Mouse (Mus musculus) hindbrain, embryonic 12.5 days (tissue): ENCODE data around the gene Eno3. TPM values are rescaled to one million over a fixed set of nuclear protein-coding genes. Genes with fewer than 3 reads are reported as not detected.

Experiments
- ATAC-seq: fragments of 200-750 bp; cut with Nextera tagmentation; 2 replicates; pipeline ENCODE4 v1.8.0; 2017; ENCODE audit warnings: moderate TSS enrichment; ENCODE audit not compliant: low FRiP score
- H3K27ac ChIP-seq: fragments of 300-500 bp; sonication (generic); 2 replicates; pipeline ENCODE4 v1.5.1; 2016; ENCODE audit warnings: mild to moderate bottlenecking
- H3K27me3 ChIP-seq: fragments of 300-500 bp; sonication (generic); 2 replicates; pipeline ENCODE4 v1.6.1; 2016; ENCODE audit warnings: mild to moderate bottlenecking
- H3K36me3 ChIP-seq: fragments of 300-500 bp; sonication (generic); 2 replicates; pipeline ENCODE4 v1.6.1; 2016; ENCODE audit warnings: mild to moderate bottlenecking
- H3K4me1 ChIP-seq: fragments of 300-500 bp; sonication (generic); 2 replicates; pipeline ENCODE4 v1.6.1; 2016
- H3K4me2 ChIP-seq: fragments of 300-500 bp; sonication (generic); replicated peaks from 2 replicates; pipeline ENCODE4 v1.6.1; 2016; ENCODE audit warnings: mild to moderate bottlenecking
- H3K4me3 ChIP-seq: fragments of 300-500 bp; sonication (generic); 2 replicates; pipeline ENCODE4 v1.5.1; 2016; ENCODE audit warnings: mild to moderate bottlenecking
- H3K9ac ChIP-seq: fragments of 300-500 bp; sonication (generic); 2 replicates; pipeline ENCODE4 v1.6.1; 2016; ENCODE audit warnings: mild to moderate bottlenecking, moderate library complexity
- H3K9me3 ChIP-seq: fragments of 300-500 bp; sonication (generic); replicated peaks from 2 replicates; pipeline ENCODE4 v1.6.1; 2016; ENCODE audit warnings: mild to moderate bottlenecking
- WGBS: fragments of 180-500 bp; shearing (Covaris S2); methylation state at CpG from one replicate; pipeline ENCODE4 v1.1.7; 2016; 5-methylcytosine and 5-hydroxymethylcytosine counted together
- polyA plus RNA-seq: library from polyadenylated mRNA; unstranded; fragments of >200 nt; fragmentation: Nextera tagmentation; extraction: Ambion mirVana; gene quantifications from 2 replicates; pipeline ENCODE4 v1.2.1, GENCODE M21; 2016

Eno3 gene
- polyA plus RNA-seq, 1 experiment from 2014 or later: 14.9 TPM

DNA sequence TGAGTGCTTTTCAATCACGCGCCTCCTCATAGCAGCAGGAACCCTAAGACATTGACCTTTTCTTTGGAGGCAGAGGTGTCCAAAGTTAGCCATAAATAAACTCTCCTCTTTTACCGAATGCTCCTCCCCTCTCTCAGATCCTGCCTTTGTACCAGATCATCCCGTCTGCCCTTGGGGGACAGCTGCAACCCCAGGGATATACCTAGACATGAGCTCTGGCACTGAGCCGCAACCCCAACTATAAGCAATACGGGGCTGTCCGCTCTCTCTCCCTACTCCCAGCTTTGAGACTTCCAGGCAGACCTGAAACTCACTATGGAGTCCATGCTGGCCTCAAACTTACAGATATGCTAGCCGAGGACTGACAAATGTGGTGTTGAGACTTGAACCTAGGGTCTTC, 9.7 kb downstream of the Eno3 start:
- Histone ChIP-seq H3K4me1 (peaks cover 27% of the 10 kb centered on the region), H3K36me3 (peaks cover 48% of the 10 kb centered on the region), H3K27me3 (no peaks in the 10 kb centered on the region), H3K9ac (no peak overlapping the region), H3K27ac (no peak overlapping the region), H3K4me3 (no peak overlapping the region), H3K4me2 (no peak overlapping the region), H3K9me3 (no peaks in the 10 kb centered on the region)
- WGBS: 93% methylated on average over 8 of the region's 8 CpGs
- ATAC-seq: no peak

DNA sequence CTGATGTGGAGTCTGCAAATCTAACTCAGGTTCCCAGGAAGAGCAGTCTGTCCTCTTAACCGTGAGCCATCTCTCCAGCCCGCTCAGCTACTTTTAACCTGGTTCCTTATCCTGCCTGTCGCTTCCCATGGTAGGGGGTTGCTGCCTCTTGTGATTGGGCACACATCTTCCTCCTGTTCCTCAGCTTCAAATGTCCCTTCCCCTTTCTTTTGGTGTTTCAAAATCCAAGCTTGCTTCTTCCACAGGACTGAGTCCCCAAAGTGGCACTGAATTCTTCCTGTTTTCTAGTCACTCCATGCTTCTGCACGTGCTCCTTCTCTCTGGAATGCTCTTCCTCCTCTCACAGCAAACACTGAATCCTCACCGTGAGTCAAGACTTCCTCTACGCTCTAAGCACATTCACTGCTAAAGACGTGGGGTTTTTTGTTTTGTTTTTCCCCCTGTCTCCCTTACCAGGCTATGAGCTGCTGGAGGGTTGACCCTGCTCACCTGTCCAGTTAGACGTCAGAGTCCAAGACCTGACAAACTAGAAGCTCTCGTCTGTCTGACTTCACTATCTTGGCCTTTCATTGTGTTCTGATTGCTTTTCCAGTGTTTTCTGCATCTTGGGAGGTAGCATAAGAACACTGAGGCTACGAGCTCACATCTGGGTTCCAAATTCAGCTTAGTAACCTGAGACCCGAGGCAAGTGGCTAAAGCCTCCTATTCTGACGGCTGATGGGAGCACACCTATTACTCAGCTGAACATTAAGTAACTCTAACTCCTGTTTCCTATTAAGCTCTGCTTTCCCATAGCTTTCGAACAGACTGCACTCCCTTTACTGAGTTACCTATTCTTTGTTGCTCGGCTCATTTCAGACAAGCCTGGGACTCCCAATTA, 10.5 kb downstream of the Eno3 start:
- H3K4me2 ChIP-seq: peak overlapping the region; percentile 76
- H3K36me3 ChIP-seq: peaks cover 42% of the 10 kb centered on the region
- H3K9ac ChIP-seq: peak overlapping the region; percentile 63
- peak overlapping the region; percentile 57 for H3K4me3 ChIP-seq
- WGBS: 70% methylated on average over 14 of the region's 14 CpGs
- peaks cover 27% of the 10 kb centered on the region for H3K4me1 ChIP-seq
- no peaks in the 10 kb centered on the region for H3K9me3 ChIP-seq
- no peaks in the 10 kb centered on the region for H3K27me3 ChIP-seq
- H3K27ac ChIP-seq: peak overlapping the region; percentile 97
- no peak for ATAC-seq

DNA sequence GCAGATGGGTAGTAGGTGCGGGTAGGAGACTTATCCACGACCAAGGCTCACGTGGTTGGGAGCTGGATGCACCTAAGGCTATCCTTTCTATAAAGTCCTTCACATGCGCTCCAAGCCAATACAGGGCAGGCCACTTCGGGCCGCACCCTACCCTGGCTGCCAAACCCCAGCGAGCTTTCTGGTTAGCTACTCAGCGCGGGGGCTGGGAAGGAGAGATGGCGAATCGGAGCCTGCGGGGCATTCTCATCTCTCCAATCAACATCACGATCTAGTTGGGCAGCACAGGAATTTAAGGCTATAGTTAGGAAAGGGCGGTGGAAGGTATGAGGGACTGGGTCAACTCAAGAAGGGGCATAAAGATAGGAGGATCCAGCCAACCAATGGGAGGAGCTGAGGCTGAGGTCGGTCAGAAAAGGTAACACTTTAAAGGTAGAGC, 11.4 kb downstream of the Eno3 start:
- H3K27ac ChIP-seq: peak overlapping the region; percentile 97
- ATAC-seq: peak; percentile 53
- peak overlapping the region; percentile 63 for H3K9ac ChIP-seq
- H3K27me3 ChIP-seq: no peaks in the 10 kb centered on the region
- H3K4me1 ChIP-seq: peaks cover 27% of the 10 kb centered on the region
- WGBS: 4% methylated on average over 15 of the region's 15 CpGs
- H3K9me3 ChIP-seq: no peaks in the 10 kb centered on the region
- peaks cover 33% of the 10 kb centered on the region for H3K36me3 ChIP-seq
- H3K4me3 ChIP-seq: peak overlapping the region; percentile 57
- peak overlapping the region; percentile 76 for H3K4me2 ChIP-seq

DNA sequence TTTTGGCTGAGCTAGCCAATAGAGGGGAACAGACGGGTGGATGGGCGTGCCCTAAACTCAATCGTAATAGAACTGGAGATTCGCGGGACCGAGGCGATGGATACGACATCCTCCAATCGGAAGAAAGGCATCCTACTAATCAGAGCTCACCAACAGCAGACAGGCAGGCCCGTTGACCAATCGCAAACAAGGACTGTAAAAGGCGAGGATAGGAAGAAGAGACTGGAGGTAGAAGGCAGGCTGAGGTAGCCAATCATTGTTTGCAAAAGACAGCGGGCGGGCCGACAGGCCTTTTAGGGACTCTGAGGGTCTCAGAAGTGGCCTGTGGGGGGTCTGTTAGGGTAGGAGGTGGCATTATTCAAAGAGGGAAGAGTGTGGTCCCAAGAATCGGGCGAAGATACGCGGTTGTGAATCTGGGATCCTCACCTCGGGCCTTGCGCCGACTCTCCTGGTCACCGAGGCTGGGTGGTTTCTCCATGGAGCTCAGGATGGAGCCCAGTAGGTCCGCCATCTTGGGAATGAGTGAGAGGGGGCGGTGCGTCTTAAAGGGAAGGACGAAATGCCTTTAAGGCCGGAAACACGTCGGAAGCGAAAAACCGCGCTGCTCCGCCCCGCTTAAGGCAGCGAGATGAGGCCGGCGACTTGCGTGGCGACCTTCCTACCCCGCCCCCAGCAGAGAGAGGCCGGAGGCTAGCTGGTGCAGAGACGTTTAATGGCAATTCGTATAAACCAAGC, 11.9 kb downstream of the Eno3 start, which contains the start of gene Spag7:
TSS of gene Spag7 (minus strand) at position 646 of the 735 bp plus-strand sequence.
- Histone ChIP-seq H3K4me1 (peaks cover 27% of the 10 kb centered on the region), H3K36me3 (peaks cover 31% of the 10 kb centered on the region), H3K4me2 (peak within 1 kb of the TSS; percentile 85), H3K4me3 (peak within 1 kb of the TSS; percentile 57), H3K27me3 (no peaks in the 10 kb centered on the region), H3K9me3 (no peaks in the 10 kb centered on the region), H3K9ac (peak within 1 kb of the TSS; percentile 80), H3K27ac (peak within 1 kb of the TSS; percentile 97)
- WGBS: under 1% methylated on average over 43 of the region's 44 CpGs
- peak; percentile 98 for ATAC-seq

DNA sequence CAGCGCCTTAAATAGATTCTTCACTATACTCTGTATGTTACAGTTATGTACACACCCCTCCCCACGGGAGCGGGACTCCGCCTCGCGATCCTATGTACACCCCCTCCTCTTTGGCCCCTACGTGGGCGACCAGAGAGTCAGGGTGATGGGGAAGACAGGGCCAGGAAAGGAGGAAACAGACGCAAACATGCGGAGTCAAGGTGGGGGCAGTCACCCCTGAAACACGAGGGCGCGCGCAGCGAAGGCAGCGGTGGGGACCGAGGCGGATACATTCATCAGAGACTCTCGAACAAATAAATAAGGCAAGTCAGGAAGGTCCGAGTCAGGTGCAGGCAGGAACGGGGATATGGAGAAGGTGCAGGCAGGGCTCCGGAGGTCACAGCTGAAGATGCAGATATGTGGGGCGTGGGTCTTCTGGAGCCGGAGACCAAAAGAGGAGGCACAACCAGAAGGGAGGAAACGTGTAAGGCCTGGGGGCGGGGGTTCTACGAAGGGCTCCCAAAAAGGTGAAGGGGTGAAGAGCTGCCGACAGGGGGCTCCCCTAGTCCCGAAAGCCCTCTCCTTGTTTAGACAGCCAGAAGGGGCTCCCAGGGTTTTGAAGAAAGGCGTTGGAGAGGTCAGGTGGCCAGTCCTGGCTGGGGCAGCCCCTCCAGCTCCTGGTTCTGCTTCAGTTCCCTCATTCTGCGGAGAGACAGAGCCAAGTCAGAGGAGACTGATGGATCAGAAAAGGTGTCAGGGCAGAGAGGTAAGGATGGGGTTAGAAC, 12.8 kb downstream of the Eno3 start:
- H3K36me3 ChIP-seq: peaks cover 29% of the 10 kb centered on the region
- no peaks in the 10 kb centered on the region for H3K27me3 ChIP-seq
- H3K9ac ChIP-seq: peak overlapping the region; percentile 80
- WGBS: under 1% methylated on average over 30 of the region's 31 CpGs
- no peaks in the 10 kb centered on the region for H3K9me3 ChIP-seq
- peak overlapping the region; percentile 85 for H3K4me2 ChIP-seq
- H3K4me1 ChIP-seq: peaks cover 27% of the 10 kb centered on the region
- peak; percentile 42 for ATAC-seq
- peak overlapping the region; percentile 97 for H3K27ac ChIP-seq
- H3K4me3 ChIP-seq: peak overlapping the region; percentile 57

DNA sequence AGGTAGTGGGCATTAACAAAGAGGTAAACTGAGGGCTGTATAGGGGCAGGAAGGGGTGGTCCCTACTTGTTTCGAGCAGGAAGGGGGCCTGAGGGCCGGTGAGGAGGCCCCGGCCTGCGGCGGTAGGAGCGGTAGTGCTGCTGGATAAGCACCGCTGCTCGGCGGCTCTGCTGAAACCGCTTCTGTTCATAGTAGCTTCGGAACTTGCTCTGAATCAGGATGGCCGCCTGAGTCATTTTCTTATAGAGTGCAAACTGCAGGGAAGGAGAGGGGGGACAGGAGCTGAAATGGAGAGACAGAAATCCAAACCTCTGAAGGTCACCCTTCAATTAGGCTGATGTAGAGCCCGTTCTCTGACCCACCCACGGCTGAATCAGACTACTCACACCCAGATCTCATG, 13.5 kb downstream of the Eno3 start:
- H3K9ac ChIP-seq: peak overlapping the region; percentile 80
- 43% methylated on average over 14 of the region's 14 CpGs for WGBS
- peaks cover 27% of the 10 kb centered on the region for H3K4me1 ChIP-seq

DNA sequence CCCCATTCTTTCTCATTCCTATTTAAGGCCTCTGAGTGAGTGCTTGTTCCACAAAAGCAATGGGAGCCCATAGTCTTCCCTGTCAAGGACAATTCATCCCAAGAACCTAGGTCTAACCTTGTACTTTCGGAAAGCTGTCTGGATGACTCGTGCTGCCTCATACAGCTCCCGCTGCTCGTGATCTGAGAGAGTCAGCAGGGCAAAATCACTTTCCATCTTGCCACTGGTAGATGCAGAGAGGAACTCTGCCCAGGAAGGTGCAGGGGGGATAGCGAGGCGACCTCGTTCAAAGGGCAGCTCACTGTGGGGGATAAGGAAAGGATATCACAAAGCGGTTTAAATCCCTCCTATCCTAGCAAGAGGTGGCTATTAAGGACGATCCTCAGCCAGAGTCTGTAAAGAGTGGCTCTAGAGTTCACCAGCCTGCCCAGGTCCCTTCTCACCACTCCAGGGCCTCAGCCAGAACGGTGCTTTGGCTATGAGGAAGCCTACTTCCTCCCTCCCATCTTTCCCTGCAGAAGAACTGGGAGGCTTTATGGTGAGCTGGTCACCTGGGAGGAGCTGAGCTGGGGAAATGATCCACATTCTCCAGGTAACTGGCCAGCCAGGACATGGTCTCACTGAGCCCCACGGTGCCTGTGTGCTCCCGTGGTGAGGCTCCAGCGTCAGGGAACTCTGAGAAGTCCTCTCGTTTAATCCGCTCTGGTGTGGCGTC, 14.5 kb downstream of the Eno3 start:
- Histone ChIP-seq H3K4me3 (no peak overlapping the region), H3K4me2 (peak overlapping the region; percentile 85; the same call in 1 of the 2 replicates), H3K27me3 (no peaks in the 10 kb centered on the region), H3K27ac (no peak overlapping the region), H3K4me1 (peaks cover 27% of the 10 kb centered on the region), H3K36me3 (peaks cover 33% of the 10 kb centered on the region), H3K9ac (no peak overlapping the region), H3K9me3 (no peaks in the 10 kb centered on the region)
- WGBS: 84% methylated on average over 16 of the region's 16 CpGs
- ATAC-seq: no peak

More for the DNA sequence above, 13.5 kb downstream of the Eno3 start:
- Histone ChIP-seq H3K4me3 (peak overlapping the region; percentile 57), H3K9me3 (no peaks in the 10 kb centered on the region), H3K36me3 (peaks cover 28% of the 10 kb centered on the region), H3K27ac (peak overlapping the region; percentile 97), H3K4me2 (peak overlapping the region; percentile 85), H3K27me3 (no peaks in the 10 kb centered on the region)
- ATAC-seq: no peak

DNA sequence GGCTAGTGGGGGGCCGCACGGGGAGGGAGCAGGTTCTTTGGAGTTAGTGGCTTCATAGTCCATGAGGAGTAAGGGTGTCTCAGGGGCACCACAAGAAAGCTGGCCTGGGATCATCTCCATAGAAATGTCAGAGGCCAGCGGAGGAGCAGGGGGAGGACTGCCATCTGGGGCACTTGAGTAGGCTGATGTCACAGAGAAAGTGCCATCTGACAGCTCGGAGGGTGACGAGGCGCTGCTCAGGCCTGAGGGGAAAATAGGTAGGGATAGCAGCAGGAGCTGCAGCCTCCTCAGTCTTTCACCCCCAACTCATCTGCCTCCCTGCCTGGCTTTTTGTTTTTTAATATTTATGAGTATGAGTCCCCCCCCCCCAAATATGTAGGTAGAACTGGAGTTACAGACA, 17.0 kb downstream of the Eno3 start:
- Histone ChIP-seq H3K4me3 (no peak overlapping the region), H3K4me1 (peaks cover 15% of the 10 kb centered on the region), H3K27ac (no peak overlapping the region), H3K9me3 (no peaks in the 10 kb centered on the region), H3K36me3 (peaks cover 39% of the 10 kb centered on the region), H3K4me2 (no peak overlapping the region), H3K27me3 (no peaks in the 10 kb centered on the region), H3K9ac (no peak overlapping the region)
- WGBS: 46% methylated on average over 6 of the region's 6 CpGs
- ATAC-seq: no peak

DNA sequence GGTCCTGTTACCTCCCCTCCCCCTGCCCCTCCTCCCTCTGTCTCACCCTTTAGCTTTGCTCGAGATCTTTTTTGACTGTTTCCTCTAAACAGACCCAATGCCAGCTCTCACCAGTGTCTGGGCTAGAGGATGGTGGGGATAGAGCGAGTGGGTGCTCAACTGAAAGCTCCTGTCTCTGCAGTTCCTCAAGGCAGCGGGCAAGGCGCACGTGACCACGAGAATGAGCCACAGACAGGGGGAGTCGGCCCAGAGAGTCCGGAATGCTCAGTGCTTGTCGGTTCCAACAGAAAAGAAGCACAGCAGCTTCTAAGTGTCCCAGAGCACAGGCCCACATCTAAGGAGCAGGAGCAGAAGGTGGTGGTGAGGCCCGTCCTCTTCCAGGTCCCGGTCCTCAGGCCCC, 17.5 kb downstream of the Eno3 start:
- Histone ChIP-seq H3K27ac (no peak overlapping the region), H3K27me3 (no peaks in the 10 kb centered on the region), H3K4me2 (no peak overlapping the region), H3K9me3 (no peaks in the 10 kb centered on the region), H3K4me3 (no peak overlapping the region), H3K4me1 (peaks cover 15% of the 10 kb centered on the region), H3K9ac (no peak overlapping the region), H3K36me3 (peaks cover 44% of the 10 kb centered on the region)
- 69% methylated on average over 11 of the region's 11 CpGs for WGBS
- no peak for ATAC-seq

DNA sequence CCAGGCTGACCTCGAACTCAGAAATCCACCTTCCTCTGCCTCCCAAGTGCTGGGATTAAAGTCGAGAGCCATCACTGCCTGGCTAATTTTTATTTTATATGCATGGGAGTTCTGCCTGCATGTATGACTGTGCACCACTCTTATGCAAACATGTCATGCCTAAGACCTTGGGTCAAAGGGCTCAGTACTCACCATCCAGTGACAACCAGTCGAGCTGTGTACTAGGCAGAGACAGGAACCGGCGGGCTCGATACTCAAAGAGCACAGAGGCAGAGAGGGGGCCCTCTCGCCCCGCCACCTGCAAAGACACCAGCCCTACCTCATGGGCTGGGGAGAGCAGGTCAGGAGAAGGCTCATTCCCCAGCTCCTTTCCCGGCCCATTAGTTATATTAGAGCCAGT, 21.1 kb downstream of the Eno3 start:
- WGBS: 79% methylated on average over 9 of the region's 9 CpGs
- H3K36me3 ChIP-seq: peaks cover 51% of the 10 kb centered on the region
- H3K9ac ChIP-seq: no peak overlapping the region
- H3K27ac ChIP-seq: no peak overlapping the region
- no peak overlapping the region for H3K4me3 ChIP-seq
- H3K9me3 ChIP-seq: no peaks in the 10 kb centered on the region
- no peaks in the 10 kb centered on the region for H3K27me3 ChIP-seq
- H3K4me1 ChIP-seq: peaks cover 17% of the 10 kb centered on the region
- no peak for ATAC-seq
- no peak overlapping the region for H3K4me2 ChIP-seq

DNA sequence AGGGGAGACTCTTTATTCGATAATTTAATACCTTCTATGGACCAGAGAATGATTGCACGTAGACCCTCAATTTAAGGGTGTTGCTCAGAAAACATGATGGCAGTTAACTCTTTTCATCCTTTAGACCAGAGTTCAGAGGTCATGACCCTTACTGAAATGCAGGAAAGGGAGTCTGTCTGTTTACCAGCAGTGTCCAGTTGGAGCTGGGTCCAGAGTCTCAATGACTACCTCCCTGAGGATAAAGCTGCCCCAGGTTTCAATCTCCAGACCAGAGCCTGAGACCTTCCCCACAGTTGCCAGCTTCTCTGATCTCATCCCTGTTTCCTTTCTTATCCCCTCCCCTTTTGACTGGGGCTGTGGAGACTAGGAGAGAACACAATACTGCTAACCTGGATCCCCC, 21.6 kb downstream of the Eno3 start:
- Histone ChIP-seq H3K4me1 (peaks cover 17% of the 10 kb centered on the region), H3K27ac (no peak overlapping the region), H3K9me3 (no peaks in the 10 kb centered on the region), H3K4me3 (no peak overlapping the region), H3K9ac (no peak overlapping the region), H3K27me3 (no peaks in the 10 kb centered on the region), H3K4me2 (no peak overlapping the region), H3K36me3 (peaks cover 53% of the 10 kb centered on the region)
- no peak for ATAC-seq
- WGBS: 59% methylated on average over 2 of the region's 2 CpGs
